Mouse (Mus musculus): ENCODE results near the gene Smpd3.
"Not testable (repeated sequence)": the region's sequence is repeated elsewhere in the genome, so short reads cannot be mapped to it uniquely, and the experiment has no call there.

The Smpd3 gene

GRCm38 (mm10) chr8:106326624-106327023, 11.2 kb downstream of the Smpd3 start:
- DNase-seq (ENCODE audit: low spot score in 2 of 2): no peak

- no peak for DNase-seq (ENCODE audit: low spot score in 2 of 2)
Measured at GRCm38 (mm10) chr8:106321434-106321833, 16.4 kb downstream of the Smpd3 start.

- no peak for DNase-seq (ENCODE audit: low spot score in 2 of 2)
Measured at GRCm38 (mm10) chr8:106320002-106320401, 17.8 kb downstream of the Smpd3 start.

- no peak for DNase-seq (ENCODE audit: low spot score in 2 of 2)
Measured at GRCm38 (mm10) chr8:106317091-106317490, 20.7 kb downstream of the Smpd3 start.

- peak in 1 of 2 experiments; percentile 21 for DNase-seq (ENCODE audit: low spot score in 2 of 2)
Measured at GRCm38 (mm10) chr8:106316506-106316905, 21.3 kb downstream of the Smpd3 start.

- DNase-seq (ENCODE audit: low spot score in 2 of 2): no peak
Measured at GRCm38 (mm10) chr8:106315402-106316187, 22.2 kb downstream of the Smpd3 start.

GRCm38 (mm10) chr8:106313799-106314198, 24.0 kb downstream of the Smpd3 start:
- no peak for DNase-seq (ENCODE audit: low spot score in 2 of 2)

GRCm38 (mm10) chr8:106313120-106313737, 24.6 kb downstream of the Smpd3 start:
- DNase-seq (ENCODE audit: low spot score in 2 of 2): no peak

- DNase-seq (ENCODE audit: low spot score in 2 of 2): no peak
Measured at GRCm38 (mm10) chr8:106311967-106312366, 25.8 kb downstream of the Smpd3 start.

- DNase-seq (ENCODE audit: low spot score in 2 of 2): no peak
Measured at GRCm38 (mm10) chr8:106310026-106310652, 27.6 kb downstream of the Smpd3 start.

GRCm38 (mm10) chr8:106308082-106308786, 29.6 kb downstream of the Smpd3 start:
- not testable (repeated sequence) for DNase-seq (ENCODE audit: low spot score in 2 of 2)

- peak in 1 of 2 experiments; percentile 29 for DNase-seq (ENCODE audit: low spot score in 2 of 2)
Measured at GRCm38 (mm10) chr8:106307586-106307985, 30.2 kb downstream of the Smpd3 start.

GRCm38 (mm10) chr8:106306711-106307248, 31.0 kb downstream of the Smpd3 start:
- DNase-seq (ENCODE audit: low spot score in 2 of 2): not testable (repeated sequence)

GRCm38 (mm10) chr8:106306076-106306475, 31.7 kb downstream of the Smpd3 start:
- DNase-seq (ENCODE audit: low spot score in 2 of 2): no peak

GRCm38 (mm10) chr8:106305301-106305700, 32.5 kb downstream of the Smpd3 start:
- no peak for DNase-seq (ENCODE audit: low spot score in 2 of 2)

GRCm38 (mm10) chr8:106304321-106304720, 33.5 kb downstream of the Smpd3 start:
- DNase-seq (ENCODE audit: low spot score in 2 of 2): no peak

GRCm38 (mm10) chr8:106300739-106301715, 36.8 kb downstream of the Smpd3 start:
- DNase-seq (ENCODE audit: low spot score in 2 of 2): no peak

GRCm38 (mm10) chr8:106299686-106300085, 38.1 kb downstream of the Smpd3 start:
- DNase-seq (ENCODE audit: low spot score in 2 of 2): no peak

GRCm38 (mm10) chr8:106298846-106299245, 38.9 kb downstream of the Smpd3 start:
- no peak for DNase-seq (ENCODE audit: low spot score in 2 of 2)

- DNase-seq (ENCODE audit: low spot score in 2 of 2): no peak
Measured at GRCm38 (mm10) chr8:106298261-106298660, 39.5 kb downstream of the Smpd3 start.

Data from natural killer cell, adult 2 months (primary cell).